Mouse (Mus musculus): Measurements from ENCODE around the gene Sox1.

The Sox1 gene

GRCm38 (mm10) chr8:12395071-12396031 is at the start of gene Sox1:
TSS of gene Sox1 (plus strand) at chr8:12395295.
- DNase-seq (ENCODE audit: low read depth, low spot score) = no peak

GRCm38 (mm10) chr8:12345881-12346280 is 49.2 kb upstream of the Sox1 start:
- no peak for DNase-seq (ENCODE audit: low read depth, low spot score)

- no peak for DNase-seq (ENCODE audit: low read depth, low spot score)
Measured at GRCm38 (mm10) chr8:12346870-12347269, 48.2 kb upstream of the Sox1 start.

GRCm38 (mm10) chr8:12348306-12348705 is 46.8 kb upstream of the Sox1 start:
- no peak for DNase-seq (ENCODE audit: low read depth, low spot score)

GRCm38 (mm10) chr8:12349591-12349990 is 45.5 kb upstream of the Sox1 start:
- no peak for DNase-seq (ENCODE audit: low read depth, low spot score)

- DNase-seq (ENCODE audit: low read depth, low spot score) = no peak
Measured at GRCm38 (mm10) chr8:12351121-12351520, 44.0 kb upstream of the Sox1 start.

GRCm38 (mm10) chr8:12354406-12355025 is 40.6 kb upstream of the Sox1 start:
- DNase-seq (ENCODE audit: low read depth, low spot score) = no peak

GRCm38 (mm10) chr8:12368161-12368560 is 26.9 kb upstream of the Sox1 start:
- DNase-seq (ENCODE audit: low read depth, low spot score) = no peak

GRCm38 (mm10) chr8:12368856-12369255 is 26.2 kb upstream of the Sox1 start:
- no peak for DNase-seq (ENCODE audit: low read depth, low spot score)

GRCm38 (mm10) chr8:12381111-12381510 is 14.0 kb upstream of the Sox1 start:
- no peak for DNase-seq (ENCODE audit: low read depth, low spot score)

GRCm38 (mm10) chr8:12382707-12383561 is 12.2 kb upstream of the Sox1 start:
- DNase-seq (ENCODE audit: low read depth, low spot score) = no peak

GRCm38 (mm10) chr8:12383979-12384890 is 10.9 kb upstream of the Sox1 start:
- DNase-seq (ENCODE audit: low read depth, low spot score) = no peak

- no peak for DNase-seq (ENCODE audit: low read depth, low spot score)
Measured at GRCm38 (mm10) chr8:12384996-12385685, 10.0 kb upstream of the Sox1 start.

- no peak for DNase-seq (ENCODE audit: low read depth, low spot score)
Measured at GRCm38 (mm10) chr8:12385686-12386488, 9.2 kb upstream of the Sox1 start.

GRCm38 (mm10) chr8:12386530-12387222 is 8.4 kb upstream of the Sox1 start:
- no peak for DNase-seq (ENCODE audit: low read depth, low spot score)

GRCm38 (mm10) chr8:12387223-12387860 is 7.8 kb upstream of the Sox1 start:
- DNase-seq (ENCODE audit: low read depth, low spot score) = no peak

GRCm38 (mm10) chr8:12387901-12388300 is 7.2 kb upstream of the Sox1 start:
- DNase-seq (ENCODE audit: low read depth, low spot score) = no peak

- DNase-seq (ENCODE audit: low read depth, low spot score) = no peak
Measured at GRCm38 (mm10) chr8:12388390-12389115, 6.5 kb upstream of the Sox1 start.
